Mouse (Mus musculus) forebrain, embryonic 14.5 days (tissue): ENCODE data around the gene Satl1. TPM values are rescaled to one million over a fixed set of nuclear protein-coding genes. Genes with fewer than 3 reads are reported as not detected.

Experiments used
- ATAC-seq: fragments of 200-750 bp; cut with Nextera tagmentation; 2 replicates; pipeline ENCODE4 v1.8.0; 2017; ENCODE audit warnings: mild to moderate bottlenecking, moderate library complexity
- DNase-seq: peaks from one replicate; pipeline ENCODE4 v3.0.0-alpha.2; 2015; ENCODE audit warnings: low spot score
- H3K27ac ChIP-seq: fragments of 300-500 bp; sonication (generic); 2 replicates; pipeline ENCODE4 v1.5.1; 2014; ENCODE audit warnings: low read depth, mild to moderate bottlenecking, control low read depth, low read length, moderate library complexity
- H3K27me3 ChIP-seq: fragments of 300-500 bp; sonication (generic); replicated peaks from 2 replicates; pipeline ENCODE4 v1.6.1; 2014; ENCODE audit warnings: low read length, control low read depth, mixed read lengths; ENCODE audit not compliant: control insufficient read depth, insufficient read depth
- H3K36me3 ChIP-seq: fragments of 300-500 bp; sonication (generic); 2 replicates; pipeline ENCODE4 v1.6.1; 2014; ENCODE audit warnings: low read length, control low read depth; ENCODE audit not compliant: control insufficient read depth, insufficient read depth
- H3K4me1 ChIP-seq: fragments of 300-500 bp; sonication (generic); 2 replicates; pipeline ENCODE4 v1.6.1; 2014; ENCODE audit warnings: antibody characterized with exemption, low read length, control low read depth; ENCODE audit not compliant: control insufficient read depth, insufficient read depth
- H3K4me2 ChIP-seq: fragments of 300-500 bp; sonication (generic); 2 replicates; pipeline ENCODE4 v1.6.1; 2014; ENCODE audit warnings: mild to moderate bottlenecking, control low read depth, low read length
- H3K4me3 ChIP-seq: fragments of 300-500 bp; sonication (generic); 2 replicates; pipeline ENCODE4 v1.5.1; 2014; ENCODE audit warnings: low read depth, low read length, control low read depth
- H3K9ac ChIP-seq: fragments of 300-500 bp; sonication (generic); 2 replicates; pipeline ENCODE4 v1.6.1; 2014; ENCODE audit warnings: mild to moderate bottlenecking, low read length, control low read depth, moderate library complexity
- H3K9me3 ChIP-seq: fragments of 300-500 bp; sonication (generic); replicated peaks from 2 replicates; pipeline ENCODE4 v1.6.1; 2016; ENCODE audit warnings: low read length, control low read depth, mixed read lengths; ENCODE audit not compliant: control insufficient read depth
- WGBS: fragments of 180-500 bp; shearing (Covaris S2); extraction: QIAGEN DNeasy Blood & Tissue Kit; methylation state at CpG from one replicate; pipeline ENCODE4 v1.1.7; 2014; 5-methylcytosine and 5-hydroxymethylcytosine counted together
- polyA plus RNA-seq: library from polyadenylated mRNA; unstranded; fragments of >200 nt; fragmentation: Nextera tagmentation; extraction: Ambion mirVana; gene quantifications from 2 replicates; pipeline ENCODE4 v1.2.1, GENCODE M21; 2014

Satl1 gene
- polyA plus RNA-seq, 1 experiment from 2014 or later = not detected

DNA sequence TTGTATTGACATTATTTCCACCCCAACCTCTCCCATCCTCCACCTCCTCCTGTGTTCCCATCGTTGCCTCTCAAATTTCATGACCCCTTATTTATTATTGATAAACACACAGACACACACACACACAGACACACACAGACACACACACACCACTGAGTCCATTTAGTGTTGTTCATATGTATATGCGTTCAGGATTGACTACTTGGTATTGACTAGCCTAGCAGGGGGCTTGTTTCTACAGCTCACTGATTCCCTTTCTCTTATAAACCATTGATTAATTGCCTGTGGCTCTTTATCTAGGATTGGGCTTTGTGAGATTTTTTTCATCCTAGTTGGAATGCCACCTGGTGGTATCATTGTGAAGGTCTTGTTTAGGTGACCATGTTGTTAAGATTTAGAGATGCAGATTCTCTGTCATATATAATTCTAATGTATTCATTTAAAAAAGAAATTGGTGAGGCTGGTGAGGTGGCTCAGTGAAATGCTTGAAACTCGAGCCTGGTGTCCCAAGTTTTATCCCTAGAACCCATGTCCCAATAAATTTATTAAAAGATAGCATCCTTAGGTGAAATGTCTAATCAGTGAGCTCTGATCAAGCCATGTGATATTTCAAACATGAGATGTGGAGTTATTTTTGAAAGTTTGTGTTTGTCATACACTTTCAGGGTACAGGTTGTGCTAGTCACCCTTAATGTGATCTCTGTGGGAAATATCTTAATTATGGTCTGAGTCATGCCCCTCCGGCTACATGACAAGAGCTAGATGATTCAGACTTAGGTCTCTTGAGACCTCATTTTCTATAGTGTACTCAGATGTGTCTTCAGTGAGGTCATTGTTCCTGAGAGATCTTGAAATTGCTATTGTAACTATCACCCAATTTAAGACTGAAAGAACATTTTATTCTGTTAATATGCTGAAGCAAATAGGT is 58.8 kb downstream of the Satl1 start:
- no peaks in the 10 kb centered on the region for H3K36me3 ChIP-seq
- no peak overlapping the region for H3K4me3 ChIP-seq
- H3K9me3 ChIP-seq = no peaks in the 10 kb centered on the region
- 50% methylated on average over 4 of the region's 4 CpGs for whole genome bisulfite sequencing
- no peak overlapping the region for H3K27ac ChIP-seq
- peak; percentile 25 for DNase-seq
- ATAC-seq = peak; percentile 34; the same call in 1 of the 2 replicates
- H3K4me1 ChIP-seq = no peaks in the 10 kb centered on the region
- H3K9ac ChIP-seq = no peak overlapping the region
- H3K4me2 ChIP-seq = no peak overlapping the region
- no peaks in the 10 kb centered on the region for H3K27me3 ChIP-seq

DNA sequence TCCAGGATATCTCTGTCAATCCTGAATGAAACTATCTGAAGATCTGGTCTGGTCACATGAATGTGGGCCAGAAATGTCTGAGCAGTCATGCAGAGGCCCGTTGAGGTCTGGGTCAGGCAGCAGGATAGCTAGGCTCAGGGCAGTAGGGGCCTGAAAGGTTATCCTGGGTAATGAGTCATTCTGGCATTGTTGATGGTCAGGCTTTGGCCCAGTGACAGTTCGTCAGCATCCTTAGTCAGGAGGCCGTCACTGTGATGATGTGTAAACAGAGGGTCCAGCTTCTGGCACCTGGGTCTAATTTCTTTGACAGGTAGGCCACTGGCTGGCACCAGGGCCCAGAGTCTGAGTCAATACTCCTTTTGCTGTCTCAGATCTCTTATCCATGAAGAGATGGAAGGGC is 67.1 kb downstream of the Satl1 start:
- no peaks in the 10 kb centered on the region for H3K27me3 ChIP-seq
- H3K4me3 ChIP-seq = no peak overlapping the region
- DNase-seq (no peak), ATAC-seq (no peak)
- H3K9me3 ChIP-seq = no peaks in the 10 kb centered on the region
- H3K4me2 ChIP-seq = no peak overlapping the region
- no peak overlapping the region for H3K27ac ChIP-seq
- H3K9ac ChIP-seq = no peak overlapping the region
- H3K36me3 ChIP-seq = no peaks in the 10 kb centered on the region
- WGBS = 72% methylated on average over 3 of the region's 3 CpGs
- H3K4me1 ChIP-seq = no peaks in the 10 kb centered on the region

Other genes with a start within 250 kb of the Satl1 start
- 0.11 TPM in 1 of 2 replicates, not detected in the other for gene 4933403O08Rik, start 167.7 kb downstream of the Satl1 start, polyA plus RNA-seq
- 25.9 and 32.2 TPM in 2 replicates for gene Apool, start 95.4 kb downstream of the Satl1 start, polyA plus RNA-seq
- not detected in 2 replicates for gene 2010106E10Rik, start 88.5 kb upstream of the Satl1 start, polyA plus RNA-seq
- gene Zfp711, start 193.7 kb upstream of the Satl1 start, polyA plus RNA-seq = 26.9 and 33.5 TPM in 2 replicates